ENCODE assay signal across 14 mouse cellular contexts in genomic region chr3:98067413-98067812, GRCm38 (mm10). TPM values are rescaled to one million over a fixed set of nuclear protein-coding genes. Genes with fewer than 3 reads are reported as not detected.
DNase-seq lines count a peak whose midpoint lies in the region; ATAC-seq and TF ChIP-seq lines count a peak whose summit lies in the region.
"Had no signal": no experiment of that assay in that cellular context is flagged by ENCODE, and none has a peak within 500 bp of the region (broad histone marks: within the 10 kb centered on the region; RNA-seq: fewer than 3 reads in every experiment).

No protein-coding gene starts in this region.

- TF ChIP-seq CTCF in olfactory bulb, adult 2 months (IDR thresholded peaks at IDR 0.05; ENCODE audit: insufficient read depth, low read depth, low read length), result no peak
- TF ChIP-seq CTCF in thymus, adult 2 months (IDR thresholded peaks at IDR 0.05; ENCODE audit: borderline replicate concordance, control insufficient read depth, extremely low read depth, insufficient read depth, low read length, poor library complexity), result no peak

- no peaks in the 10 kb centered on the region for H3K9me3 ChIP-seq in heart, embryonic 15.5 days (replicated peaks)
- no peaks in the 10 kb centered on the region for H3K9me3 ChIP-seq in lung, embryonic 15.5 days
- H3K9me3 ChIP-seq in embryonic facial prominence, embryonic 13.5 days, result no peaks in the 10 kb centered on the region

- no peak overlapping the region for H3K4me3 ChIP-seq in heart, embryonic 15.5 days
- H3K4me3 ChIP-seq in lung, embryonic 15.5 days, result no peak overlapping the region
- no peak overlapping the region for H3K4me3 ChIP-seq in embryonic facial prominence, embryonic 13.5 days
- no peak overlapping the region for H3K4me3 ChIP-seq in olfactory bulb, adult 2 months (ENCODE audit: insufficient read depth, low read depth, low read length)
- no peak overlapping the region for H3K4me3 ChIP-seq in thymus, adult 2 months (ENCODE audit: control insufficient read depth, insufficient read depth, low read length)
- H3K4me3 ChIP-seq: erythroblast, embryonic 14.5 days; left cerebral cortex, adult 2 months had no signal

- ATAC-seq in heart, embryonic 15.5 days (replicated peaks; ENCODE audit: insufficient number of reproducible peaks, insufficient read depth, low FRiP score, low read depth), result no peak
- ATAC-seq in lung, embryonic 15.5 days (ENCODE audit: borderline replicate concordance, extremely low read depth, low FRiP score, low TSS enrichment), result peak; percentile 43; the same call in 1 of the 2 replicates
- no peak for ATAC-seq in embryonic facial prominence, embryonic 13.5 days (ENCODE audit: insufficient number of reproducible peaks, insufficient read depth, low FRiP score, low TSS enrichment, low read depth)
- no peak for ATAC-seq in frontal cortex, adult (ENCODE audit: low TSS enrichment)
- ATAC-seq: inflammation-experienced regulatory T-cells, adult 6 months had no signal

- 50% methylated on average over 3 of the region's 3 CpGs for WGBS in heart, embryonic 15.5 days
- WGBS in lung, embryonic 15.5 days, result 29% methylated on average over 3 of the region's 3 CpGs
- WGBS in embryonic facial prominence, embryonic 13.5 days, result 50% methylated on average over 3 of the region's 3 CpGs
- WGBS in olfactory bulb, adult 2 months, result 37% methylated on average over 3 of the region's 3 CpGs
- 92% methylated on average over 3 of the region's 3 CpGs for WGBS in thymus, adult 2 months

- no peak overlapping the region for H3K4me2 ChIP-seq in heart, embryonic 15.5 days
- no peak overlapping the region for H3K4me2 ChIP-seq in lung, embryonic 15.5 days
- H3K4me2 ChIP-seq in embryonic facial prominence, embryonic 13.5 days, result peak overlapping the region; percentile 26; the same call in 1 of the 2 replicates

- no peak for DNase-seq in heart, adult 11 months
- no peak for DNase-seq in lung, postnatal 14 days
- no peak for DNase-seq in thymus, adult 2 months
- DNase-seq: cerebellum, adult 11 months; gastrocnemius, postnatal 36 days; thymus, postnatal 36 days had no signal

- H3K27ac ChIP-seq in heart, embryonic 15.5 days, result peak overlapping the region; percentile 62
- peak overlapping the region; percentile 53; the same call in 1 of the 2 replicates for H3K27ac ChIP-seq in lung, embryonic 15.5 days
- peak overlapping the region; percentile 85 for H3K27ac ChIP-seq in embryonic facial prominence, embryonic 13.5 days
- peak overlapping the region; percentile 59 for H3K27ac ChIP-seq in olfactory bulb, adult 2 months (ENCODE audit: insufficient read depth, low read depth, low read length)
- no peak overlapping the region for H3K27ac ChIP-seq in thymus, adult 2 months (ENCODE audit: control insufficient read depth, insufficient read depth, low read length)

- TF ChIP-seq POLR2A in olfactory bulb, adult 2 months (IDR thresholded peaks at IDR 0.05; ENCODE audit: insufficient read depth, low read depth, low read length), result no peak
- no peak for TF ChIP-seq POLR2A in thymus, adult 2 months (IDR thresholded peaks at IDR 0.05; ENCODE audit: control insufficient read depth, extremely low read depth, insufficient read depth, low read length, poor library complexity)

- H3K36me3 ChIP-seq in heart, embryonic 15.5 days, result peaks cover 14% of the 10 kb centered on the region; the same call in 1 of the 2 replicates
- peaks cover 7% of the 10 kb centered on the region for H3K36me3 ChIP-seq in lung, embryonic 15.5 days
- peaks cover 15% of the 10 kb centered on the region for H3K36me3 ChIP-seq in embryonic facial prominence, embryonic 13.5 days
- H3K36me3 ChIP-seq in thymus, adult 2 months (ENCODE audit: control insufficient read depth, insufficient read depth, low read length), result 0 out of 2 replicates have a peak, but pooled peaks cover 3% of the 10 kb centered on the region

- no peaks in the 10 kb centered on the region for H3K27me3 ChIP-seq in heart, embryonic 15.5 days
- no peaks in the 10 kb centered on the region for H3K27me3 ChIP-seq in lung, embryonic 15.5 days
- H3K27me3 ChIP-seq in embryonic facial prominence, embryonic 13.5 days, result no peaks in the 10 kb centered on the region
- no peaks in the 10 kb centered on the region for H3K27me3 ChIP-seq in thymus, adult 2 months (ENCODE audit: control insufficient read depth, insufficient read depth, low read length)

- no peak overlapping the region for H3K9ac ChIP-seq in heart, embryonic 15.5 days
- no peak overlapping the region for H3K9ac ChIP-seq in lung, embryonic 15.5 days
- H3K9ac ChIP-seq in embryonic facial prominence, embryonic 13.5 days, result no peak overlapping the region

- H3K4me1 ChIP-seq in heart, embryonic 15.5 days (replicated peaks), result peaks cover 61% of the 10 kb centered on the region
- H3K4me1 ChIP-seq in lung, embryonic 15.5 days, result peaks cover 47% of the 10 kb centered on the region
- peaks cover 78% of the 10 kb centered on the region for H3K4me1 ChIP-seq in embryonic facial prominence, embryonic 13.5 days
- H3K4me1 ChIP-seq in olfactory bulb, adult 2 months (ENCODE audit: control insufficient read depth, insufficient read depth, low read length), result peaks cover 47% of the 10 kb centered on the region
- peaks cover 9% of the 10 kb centered on the region for H3K4me1 ChIP-seq in thymus, adult 2 months (replicated peaks; ENCODE audit: control insufficient read depth, insufficient read depth, low read length)

RNA-seq across cellular contexts. Expression of gene Notch2, which starts 54.1 kb away (rescaled TPM):
- polyA plus RNA-seq in heart, embryonic 15.5 days (2015; fragmentation: Nextera tagmentation; extraction: Ambion mirVana), result 11.5 and 15.7 TPM in 2 replicates
- polyA plus RNA-seq in lung, embryonic 15.5 days (2015; fragmentation: Nextera tagmentation; extraction: Ambion mirVana), result 33.4 and 35.1 TPM in 2 replicates
- polyA plus RNA-seq in embryonic facial prominence, embryonic 13.5 days (2015; fragmentation: Nextera tagmentation; extraction: Ambion mirVana), result 35.4 and 37.8 TPM in 2 replicates
- polyA plus RNA-seq in olfactory bulb, adult 2 months (2012; ENCODE audit: insufficient read depth, insufficient read length, low replicate concordance, missing spikeins), result 43.4 TPM in 1 of 2 replicates, not detected in the other
- polyA plus RNA-seq in thymus, adult 2 months (2012; rRNA removed), result 24.9 and 31.5 TPM in 2 replicates
